Mouse (Mus musculus) kidney, adult 8-10 months (tissue): ENCODE measurements around the gene Gm10837.

ENCODE experiments used
- DNase-seq, 2 experiments: peaks; one replicate each; pipeline ENCODE4 v3.0.0; 2022

Gene Gm10837

DNA sequence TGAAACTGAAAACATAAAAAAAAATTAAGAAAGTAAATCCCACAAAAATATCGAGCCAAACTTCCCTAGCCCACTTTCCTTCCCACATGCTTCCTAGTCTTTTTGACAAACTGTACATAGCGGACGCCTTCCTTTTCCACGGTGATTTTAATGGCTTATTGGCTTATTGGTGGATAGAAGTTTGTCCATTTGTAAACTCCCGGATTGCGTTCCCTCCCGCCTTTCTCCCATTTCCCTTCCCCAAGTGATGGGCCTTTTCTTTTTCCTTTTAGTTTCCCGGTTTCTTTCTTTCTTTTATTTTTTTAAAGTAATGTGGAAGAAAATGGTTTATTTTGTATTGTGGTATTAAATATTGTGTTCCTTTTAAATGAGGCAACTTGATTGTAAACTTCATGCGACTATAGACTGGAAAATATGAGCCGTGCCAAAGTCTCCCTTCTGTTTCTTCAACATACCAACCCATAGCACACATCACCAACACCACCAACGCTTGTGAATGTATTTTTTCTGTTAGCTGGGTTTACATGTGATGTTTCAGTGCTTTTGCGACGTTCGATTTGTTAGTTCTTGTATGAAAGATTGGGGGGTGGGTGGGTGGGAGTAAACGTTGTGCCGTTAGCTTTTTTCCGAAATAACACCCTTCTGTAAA, 10.8 kb upstream of the Gm10837 start:
- no peak for DNase-seq

DNA sequence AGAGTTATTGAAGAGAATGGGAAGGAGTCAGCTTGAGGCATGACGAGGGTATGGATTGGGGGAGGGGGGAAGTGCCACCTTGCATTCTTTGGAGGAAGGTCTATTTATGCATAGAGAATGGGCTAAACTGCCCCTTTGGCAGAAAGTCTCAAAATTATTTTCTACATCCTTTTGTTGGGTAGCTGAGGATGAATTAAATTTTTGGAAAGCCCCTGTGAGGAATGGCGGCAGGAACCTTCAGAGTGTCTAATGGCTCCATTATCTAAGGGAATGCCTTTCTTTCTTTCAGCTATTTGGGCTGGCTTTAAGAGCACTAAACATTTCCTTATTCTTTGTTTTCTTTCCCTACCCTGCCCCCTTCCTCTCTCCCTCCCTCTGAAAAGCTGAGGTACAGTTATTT, 10.0 kb upstream of the Gm10837 start:
- no peak for DNase-seq

DNA sequence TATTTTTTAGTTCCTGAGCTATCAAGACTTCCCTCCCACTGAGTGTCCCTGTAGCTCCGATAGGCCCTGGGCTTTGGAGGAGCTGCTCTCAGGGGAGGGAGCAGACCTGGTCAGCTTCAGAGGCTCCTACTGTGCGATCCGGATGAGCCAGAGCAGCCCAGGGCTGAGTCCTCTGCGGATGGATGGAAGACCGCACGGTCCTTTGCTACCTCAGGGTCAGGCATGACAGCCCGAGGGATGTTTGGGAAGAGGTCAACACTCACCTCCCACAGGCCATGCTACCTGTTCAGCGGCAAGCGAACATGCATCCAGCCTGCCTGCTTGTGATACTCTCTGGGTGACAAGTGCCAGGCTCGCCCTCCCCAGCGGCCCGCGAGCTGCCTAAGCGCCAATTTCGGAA, 9.2 kb upstream of the Gm10837 start:
- no peak for DNase-seq

DNA sequence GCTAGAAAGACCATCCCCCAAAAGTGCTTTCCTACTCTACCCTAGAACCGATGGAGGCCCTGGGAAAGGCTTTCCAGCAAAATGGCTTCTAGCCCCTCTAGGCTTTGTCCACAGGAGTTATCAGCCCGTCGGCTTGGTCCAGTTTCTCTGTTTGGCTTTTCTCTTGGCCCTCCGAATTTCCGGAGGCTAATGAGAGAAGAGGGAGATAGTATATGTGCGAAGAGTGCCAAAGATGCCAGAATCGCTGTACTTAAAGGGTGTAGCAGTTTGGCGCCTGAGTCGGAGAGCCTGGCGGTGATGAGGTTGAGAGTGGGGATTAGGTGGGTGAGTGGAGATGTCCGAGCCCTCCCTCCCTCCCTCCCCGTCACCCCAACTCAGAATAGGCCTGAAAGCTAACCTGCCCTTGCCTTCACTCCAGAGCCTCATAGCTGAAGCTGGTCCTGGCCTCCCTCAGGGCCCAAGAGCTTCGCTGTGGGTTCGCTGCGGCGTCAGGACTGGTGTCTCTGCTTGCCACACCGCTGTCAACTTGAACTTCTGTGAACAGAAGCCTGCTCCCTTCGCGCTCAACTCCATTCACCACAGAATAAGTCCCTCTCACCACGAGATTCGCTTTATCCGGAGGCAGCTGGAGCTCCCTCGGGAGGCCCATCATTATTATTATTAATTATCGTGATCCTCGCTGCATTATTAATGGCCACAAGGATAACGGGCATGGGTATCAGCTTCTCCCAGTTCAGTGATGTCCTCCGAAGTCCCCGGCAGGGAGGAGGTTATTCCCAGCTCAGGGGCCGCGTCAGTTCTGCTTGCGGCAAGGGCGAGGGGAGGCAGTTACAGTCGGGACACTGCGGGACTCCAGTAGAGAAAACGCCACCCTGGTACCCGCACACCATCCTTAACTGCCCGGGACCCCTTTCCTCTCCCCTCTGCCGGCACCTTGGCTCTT, 8.0 kb upstream of the Gm10837 start:
- DNase-seq, result no peak

DNA sequence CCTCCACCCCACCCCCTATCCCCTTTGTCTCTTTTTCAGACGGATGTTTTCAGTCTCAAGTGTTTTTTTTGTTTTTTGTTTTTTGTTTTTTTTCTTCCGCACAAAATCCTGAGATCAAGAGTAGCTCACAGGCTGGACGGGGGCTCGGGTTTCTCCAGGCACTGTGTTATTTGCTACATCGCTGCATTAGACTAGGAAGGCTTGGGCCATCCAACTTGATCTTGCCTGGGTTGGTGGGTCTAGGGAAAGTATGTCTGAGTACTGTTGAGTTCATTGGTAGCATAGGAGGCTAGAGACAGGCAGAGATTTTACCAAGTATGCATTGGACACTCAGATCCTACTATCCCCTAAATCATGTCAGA, 7.4 kb upstream of the Gm10837 start:
- DNase-seq, result no peak

DNA sequence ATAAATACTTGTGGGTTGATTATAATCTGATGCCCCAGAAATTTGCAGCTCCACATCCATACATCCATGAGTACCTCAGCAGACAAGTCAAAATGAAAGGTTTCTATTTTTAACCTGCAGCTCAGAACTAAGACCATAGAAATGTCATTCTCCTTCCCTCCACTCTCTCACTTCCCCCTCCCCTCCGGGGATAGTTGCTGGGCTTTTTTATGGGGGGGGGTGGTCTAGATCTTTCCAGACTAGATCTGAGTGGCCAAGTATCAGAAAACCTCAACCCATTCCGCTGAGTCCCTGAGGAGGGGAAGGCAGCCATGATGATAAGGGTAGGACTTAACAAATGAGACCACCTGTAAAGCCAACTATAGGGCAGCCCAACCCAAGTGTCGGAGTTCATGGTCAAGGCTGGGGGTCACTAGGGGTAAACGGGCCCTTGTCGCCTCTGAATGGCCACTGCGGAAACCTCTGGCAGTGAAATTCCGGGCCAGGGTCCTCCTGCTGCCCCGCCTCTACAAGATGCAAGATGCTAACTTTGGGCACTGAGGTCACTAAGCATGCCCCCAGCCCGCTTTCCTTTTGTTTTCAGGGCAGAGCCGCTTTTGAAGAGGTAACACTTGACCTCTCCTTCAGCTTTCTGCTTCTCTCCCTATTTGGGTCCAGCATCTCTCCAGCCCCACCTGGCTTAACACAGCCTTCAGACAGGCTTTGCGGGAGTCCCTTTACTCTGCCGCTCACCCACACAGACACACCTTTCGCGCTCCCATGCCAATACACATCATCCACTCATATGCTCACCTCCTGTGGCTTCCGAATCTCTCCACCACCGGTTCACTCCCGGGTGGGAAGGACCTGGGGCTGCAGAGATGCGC, 6.6 kb upstream of the Gm10837 start:
- no peak for DNase-seq

DNA sequence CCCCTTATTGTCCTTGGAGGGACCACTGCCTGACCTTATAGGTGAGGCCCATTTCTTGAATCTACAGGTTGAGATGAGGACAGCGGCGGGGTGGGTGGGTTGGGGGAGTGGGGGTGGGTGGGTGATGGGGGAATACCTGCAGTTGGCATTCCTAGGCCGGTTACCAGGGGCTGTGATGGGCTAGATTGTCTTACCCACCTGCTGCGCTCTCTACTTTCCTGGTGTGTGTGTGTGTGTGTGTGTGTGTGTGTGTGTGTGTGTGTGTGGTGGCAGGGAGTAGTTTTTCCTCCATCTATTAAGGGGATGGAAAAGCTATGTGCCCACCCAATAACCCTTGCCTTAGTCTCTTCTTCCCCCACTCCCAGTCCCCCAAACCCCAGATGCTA, 5.9 kb upstream of the Gm10837 start:
- no peak for DNase-seq

DNA sequence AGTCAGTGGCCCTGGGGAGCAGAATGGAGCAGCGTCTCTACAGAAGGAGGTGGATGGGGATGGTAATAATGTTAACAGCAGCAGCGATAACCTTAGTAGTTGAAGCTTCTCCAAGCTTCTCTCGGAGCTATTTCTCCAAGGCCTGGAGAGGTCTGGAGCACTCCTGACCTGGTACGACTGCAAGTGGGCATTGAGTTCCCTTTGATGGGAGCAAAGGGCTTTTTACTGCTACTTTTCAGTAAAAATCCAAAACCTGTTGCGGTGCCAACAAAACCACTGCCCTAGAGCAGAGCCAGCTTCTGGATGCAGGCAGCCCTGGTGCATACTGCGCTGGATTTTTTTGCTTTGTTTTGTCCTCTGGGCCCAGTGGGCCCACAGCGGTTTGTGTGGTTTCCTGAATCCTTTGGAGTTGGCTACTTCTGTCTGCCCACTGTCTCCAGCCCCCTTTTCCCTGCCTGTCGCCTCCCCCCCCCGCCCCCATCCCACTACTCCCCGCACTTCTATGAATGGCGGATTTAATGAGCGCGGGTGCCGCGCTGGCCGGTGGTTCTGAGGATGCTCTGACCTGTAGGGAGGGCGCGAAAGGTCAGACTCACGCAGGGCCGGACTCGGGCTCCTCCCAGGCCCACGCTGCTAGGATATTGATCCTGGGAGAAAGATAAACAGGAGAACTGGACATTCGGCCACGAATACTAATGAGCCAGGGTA, 5.4 kb upstream of the Gm10837 start:
- DNase-seq, result no peak

DNA sequence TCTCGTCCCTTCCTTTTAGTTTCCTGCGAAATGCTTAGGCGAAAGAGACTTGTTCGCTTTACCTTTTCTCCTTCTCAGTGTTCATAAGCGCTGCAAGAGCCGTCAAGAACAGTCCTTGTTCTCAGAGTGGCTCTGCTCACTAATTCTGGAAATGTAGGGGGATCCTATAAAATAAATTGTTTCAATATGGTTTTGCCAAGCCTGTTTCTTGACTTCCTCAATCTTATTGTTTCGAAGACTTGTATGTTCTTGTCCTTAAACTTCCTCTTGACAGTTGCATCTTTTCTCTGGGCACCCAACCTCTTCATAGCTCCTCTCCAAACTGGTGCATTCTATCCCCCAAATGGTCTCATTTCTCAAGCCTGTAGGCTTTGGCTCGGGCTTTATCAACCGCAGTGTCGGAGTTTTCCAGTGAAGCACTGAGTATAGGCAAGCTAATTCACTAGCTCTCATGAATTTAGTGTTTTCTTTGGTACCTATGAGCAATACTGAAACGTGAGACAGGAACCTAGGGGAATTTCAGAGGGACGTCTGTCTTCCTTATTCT, 4.7 kb upstream of the Gm10837 start:
- DNase-seq, result no peak

DNA sequence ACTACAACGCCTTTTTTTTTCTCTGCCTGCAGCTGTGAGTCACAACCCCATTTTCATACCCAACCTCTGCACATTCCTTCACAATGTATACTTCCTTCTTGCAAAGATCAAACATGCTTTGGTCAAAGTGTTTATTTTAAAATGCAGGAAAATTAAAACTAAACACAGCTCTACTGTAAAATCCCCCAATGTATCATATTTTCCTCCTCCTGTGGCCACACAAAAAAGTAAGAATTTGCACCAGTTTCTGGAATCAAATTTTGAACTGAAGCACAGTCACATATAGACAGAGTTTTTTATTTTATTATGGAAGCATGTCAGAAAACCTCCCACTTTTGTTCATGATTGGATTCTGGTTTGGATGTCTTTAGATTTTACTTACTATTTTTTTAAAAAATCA, 3.8 kb upstream of the Gm10837 start:
- no peak for DNase-seq

DNA sequence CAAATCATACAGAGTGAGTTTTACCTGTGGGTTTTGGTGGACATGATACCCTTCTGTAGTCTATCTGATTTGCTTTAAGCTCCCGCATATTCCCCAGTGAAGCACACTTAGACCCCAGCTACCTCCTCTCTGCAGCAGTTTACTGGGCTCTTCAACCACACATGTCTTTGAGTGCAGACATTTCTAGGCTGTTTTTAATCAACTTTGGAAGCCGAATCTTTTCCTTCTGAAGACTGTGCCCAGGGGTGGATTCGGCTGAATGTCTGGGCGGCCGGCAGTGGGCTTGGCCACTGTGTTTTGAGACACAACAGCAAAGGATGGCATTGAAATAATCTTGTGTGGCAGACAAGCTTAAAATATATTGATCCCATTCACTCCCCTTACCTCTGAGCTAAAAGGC, 3.0 kb upstream of the Gm10837 start:
- DNase-seq, result no peak

DNA sequence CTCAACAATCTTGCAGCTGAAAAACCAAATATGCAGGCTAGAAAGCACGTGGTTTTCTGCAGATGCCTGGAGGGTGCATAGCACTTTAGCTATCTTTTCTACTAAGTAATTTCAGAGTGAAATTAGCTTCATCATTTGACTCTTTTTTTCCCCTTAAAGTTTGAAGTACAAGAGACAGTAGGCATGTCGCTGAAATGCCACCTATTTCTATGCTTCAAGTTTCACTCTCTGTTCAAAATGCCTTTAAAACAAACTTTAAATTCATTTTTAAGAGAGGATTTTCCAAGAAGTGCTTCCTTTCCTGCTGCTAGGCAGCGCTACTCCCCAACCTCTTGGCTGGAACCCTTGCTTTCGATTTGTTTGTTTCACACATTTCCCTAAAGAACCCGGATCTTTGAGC, 1.3 kb upstream of the Gm10837 start:
- DNase-seq, result no peak

DNA sequence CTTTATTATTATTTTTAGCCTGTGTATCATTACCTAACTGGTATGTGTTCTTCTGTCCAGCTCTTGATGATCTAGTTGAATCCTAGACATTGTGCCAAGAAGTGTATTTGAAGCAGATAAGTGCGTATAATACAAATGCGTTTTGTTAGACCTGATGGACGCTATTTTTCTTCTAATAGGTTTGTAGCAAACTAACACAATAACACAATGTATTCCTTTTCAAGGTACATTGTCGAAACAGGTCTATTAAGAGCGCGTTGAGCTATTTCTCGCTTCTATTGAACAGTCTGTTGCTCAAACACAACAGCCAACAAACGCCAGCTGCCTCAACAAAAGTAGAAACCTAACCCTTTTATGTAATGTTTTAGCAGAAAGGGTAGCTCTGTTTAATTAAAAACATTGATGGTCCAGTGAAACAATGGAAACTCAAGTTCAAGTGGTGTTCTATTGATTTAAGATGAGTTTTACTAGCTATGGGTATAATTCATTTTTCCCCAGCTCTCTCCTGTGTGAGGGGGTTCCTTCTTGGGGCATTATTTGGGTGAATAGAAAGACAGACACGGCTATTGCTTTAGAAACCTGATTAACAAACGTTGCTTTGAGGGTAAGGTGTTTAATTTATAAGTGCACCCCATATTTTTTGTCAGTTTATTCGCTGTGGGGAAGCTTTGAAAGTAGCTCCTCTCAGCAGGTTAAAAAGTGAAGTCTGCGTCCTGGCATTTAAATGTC, 536 bp upstream of the Gm10837 start:
- no peak for DNase-seq

DNA sequence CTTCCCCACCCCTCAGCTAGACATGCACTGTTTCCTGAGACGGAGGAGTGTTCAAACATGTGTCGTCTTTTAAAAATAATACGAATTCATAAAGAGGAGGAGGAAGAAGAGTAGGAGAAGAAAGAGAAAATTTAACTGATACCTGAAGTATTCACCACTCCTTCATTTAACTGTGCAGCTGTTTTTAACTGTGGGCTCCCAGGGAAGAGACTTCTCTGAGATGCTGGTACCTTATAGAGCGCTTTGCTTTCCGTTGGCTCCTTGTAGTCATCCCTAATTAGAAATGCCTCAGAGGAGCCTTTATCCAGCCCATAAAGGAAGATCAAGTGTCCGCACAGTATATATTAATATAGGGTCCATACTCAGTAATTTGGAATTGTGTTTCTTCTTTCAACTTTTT, 1.1 kb downstream of the Gm10837 start:
- no peak for DNase-seq

DNA sequence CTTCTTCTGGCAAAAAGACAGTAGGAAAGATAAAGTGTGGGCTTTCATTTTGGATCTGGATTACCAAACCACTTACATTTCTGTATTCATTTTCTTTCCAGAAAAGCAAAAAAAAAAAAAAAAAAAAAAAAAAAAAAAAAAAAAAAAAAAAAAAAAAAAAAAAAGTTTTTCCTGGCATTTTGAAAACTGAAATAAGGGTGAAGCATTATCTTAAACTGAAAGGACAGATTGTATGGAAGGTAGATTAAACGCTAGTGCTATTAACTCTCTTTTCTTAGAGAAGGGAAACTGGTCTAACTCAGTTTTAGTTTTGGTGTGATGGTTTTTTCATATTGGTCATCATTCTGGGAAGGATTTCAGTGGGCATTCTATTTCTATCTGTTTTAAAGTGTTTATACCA, 1.6 kb downstream of the Gm10837 start:
- no peak for DNase-seq

DNA sequence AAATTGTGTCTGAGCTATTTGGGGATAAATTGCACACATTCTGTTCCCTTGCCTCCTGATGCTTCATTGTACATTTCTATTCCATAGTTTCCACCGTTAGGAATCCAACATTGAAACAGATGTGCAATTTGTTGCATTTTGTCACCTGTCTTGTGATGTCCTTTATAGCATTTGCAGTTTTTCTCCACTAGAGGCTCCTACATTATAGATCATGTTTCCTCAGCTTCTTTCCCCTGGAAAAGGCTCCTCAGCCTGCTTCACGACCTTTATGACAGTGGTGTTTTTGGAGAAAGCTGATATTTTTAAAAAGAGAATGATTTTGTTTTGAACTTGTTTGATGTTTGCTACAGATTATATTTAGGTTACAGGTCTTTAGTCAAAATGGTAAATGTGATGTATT, 18.7 kb downstream of the Gm10837 start:
- no peak for DNase-seq

DNA sequence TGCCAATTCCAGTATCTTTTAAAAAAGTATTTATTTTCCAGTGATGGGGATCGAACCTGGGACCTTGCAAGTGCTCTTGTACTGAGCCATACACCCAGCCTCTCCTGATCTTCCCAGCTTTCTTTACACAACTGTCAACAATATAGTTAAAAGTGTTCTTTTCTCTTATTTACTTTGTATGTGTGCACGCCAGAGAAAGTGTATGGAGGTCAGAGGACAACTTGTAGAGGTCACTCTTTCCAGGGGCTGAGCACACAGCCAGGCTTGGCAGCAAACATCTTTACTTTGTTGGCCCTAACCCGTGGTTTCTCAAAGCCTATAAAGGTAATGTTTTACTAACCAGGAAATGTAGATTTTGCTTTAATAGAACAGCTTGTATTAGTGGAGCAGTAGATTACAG, 21.1 kb downstream of the Gm10837 start:
- peak in 1 of 2 experiments; percentile 27 for DNase-seq

DNA sequence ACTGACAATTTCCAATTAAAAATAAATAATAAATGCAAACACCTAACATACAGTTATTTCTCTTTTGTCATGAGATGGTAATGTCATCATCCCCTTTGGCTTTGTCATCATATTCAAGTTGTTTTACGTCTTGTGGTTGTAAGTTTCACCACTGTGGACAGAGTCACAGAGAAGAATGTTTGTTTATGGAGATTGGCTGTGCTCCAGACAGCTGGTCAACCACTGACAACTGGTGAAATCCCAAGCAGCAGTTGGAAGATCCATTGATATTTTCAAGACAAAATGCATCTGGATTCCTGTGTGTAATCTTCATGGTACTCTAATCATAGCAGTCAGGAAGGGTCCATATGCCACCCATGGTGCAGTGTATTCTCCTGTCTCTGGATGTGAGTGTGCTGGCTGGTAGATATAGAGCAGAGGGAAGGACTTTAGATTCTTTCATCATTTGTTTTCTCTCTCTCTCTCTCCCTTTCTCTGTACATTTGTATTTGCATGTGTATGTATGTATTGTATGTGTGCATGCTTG, 23.2 kb downstream of the Gm10837 start:
- no peak for DNase-seq

DNA sequence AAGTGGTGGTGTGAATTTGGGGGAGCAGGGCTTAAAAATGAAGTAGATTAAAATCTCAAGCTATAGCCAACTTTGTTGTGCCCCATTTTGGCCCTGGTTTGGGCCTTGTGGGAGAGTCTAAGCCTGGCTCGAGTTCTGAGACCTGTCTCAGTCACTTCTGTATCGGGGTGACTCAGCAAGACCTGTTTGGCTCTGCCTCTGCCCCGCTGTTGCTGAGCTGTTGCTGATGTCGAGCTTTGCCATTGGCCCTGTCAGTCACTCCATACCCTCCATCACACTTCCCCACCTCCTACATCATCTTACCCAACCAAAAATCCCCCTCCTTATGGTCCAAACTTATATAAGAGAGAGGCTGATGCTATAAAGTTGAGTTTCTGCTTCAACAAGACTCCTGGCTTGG, 38.1 kb downstream of the Gm10837 start:
- DNase-seq, result no peak

DNA sequence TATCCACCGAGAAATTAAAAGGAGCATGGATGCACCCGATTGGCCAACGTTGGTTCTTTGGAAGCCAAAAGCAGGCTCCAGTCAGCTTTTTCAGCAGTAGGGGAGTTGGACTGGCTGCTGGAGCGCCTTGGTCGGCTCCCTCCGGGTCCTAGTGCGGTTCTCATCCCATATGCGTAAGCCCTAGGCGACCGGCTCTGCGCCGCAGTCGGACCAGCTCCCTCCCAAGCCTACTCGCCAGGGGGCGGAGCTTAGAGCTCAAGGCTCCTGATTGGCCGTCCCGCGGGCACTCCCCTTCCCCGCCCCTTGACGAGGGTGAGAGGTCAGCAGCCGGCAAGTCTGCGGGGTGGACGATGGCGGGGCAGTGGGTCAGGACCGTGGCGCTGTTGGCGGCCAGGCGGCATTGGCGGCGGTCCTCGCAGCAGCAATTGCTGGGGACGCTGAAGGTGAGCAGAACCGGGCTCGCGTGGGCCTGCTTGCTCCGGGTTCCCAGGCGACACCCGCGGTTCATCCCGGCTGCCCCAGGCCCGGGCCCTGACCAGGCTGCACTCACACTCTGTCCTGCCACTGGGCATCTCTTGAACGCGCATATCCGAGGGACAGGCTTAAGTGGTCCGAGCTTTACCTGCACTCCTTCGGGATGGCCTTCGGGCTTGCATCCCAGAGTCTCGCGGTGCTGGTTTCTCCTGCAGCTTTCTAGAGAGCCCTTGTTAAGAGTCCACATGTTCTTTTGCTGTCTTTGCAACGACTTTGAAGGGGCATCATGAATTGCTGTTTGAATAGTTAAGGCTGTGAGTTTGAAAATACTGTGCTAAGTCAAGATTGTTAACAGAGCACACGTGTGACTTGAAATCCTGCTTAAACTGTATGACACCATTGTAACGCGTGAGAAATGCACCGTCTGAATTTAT, 43.9 kb downstream of the Gm10837 start, which contains the start of gene Pcca:
TSS of gene Pcca (plus strand) at position 308 of the 908 bp plus-strand sequence.
- peak; percentile 98 for DNase-seq
